Mouse (Mus musculus): ENCODE measurements around the gene Irf2. TPM values are rescaled to one million over a fixed set of nuclear protein-coding genes. Genes with fewer than 3 reads are reported as not detected.

The Irf2 gene
- polyA plus RNA-seq, 1 experiment from 2014 or later = 43.3 TPM

- Histone ChIP-seq H3K9ac (ENCODE audit: low read depth, low read length) (no peak overlapping the region), H3K36me3 (ENCODE audit: control insufficient read depth, insufficient read depth) (no peaks in the 10 kb centered on the region), H3K9me3 (ENCODE audit: control insufficient read depth) (no peaks in the 10 kb centered on the region), H3K4me2 (replicated peaks; ENCODE audit: low read depth) (no peak overlapping the region), H3K4me1 (replicated peaks; ENCODE audit: control insufficient read depth, insufficient read depth, low read length) (no peaks in the 10 kb centered on the region), H3K27ac (ENCODE audit: low read depth, low read length) (no peak overlapping the region), H3K4me3 (ENCODE audit: low read depth, low read length) (no peak overlapping the region), H3K27me3 (replicated peaks; ENCODE audit: control insufficient read depth, insufficient read depth, low read length) (no peaks in the 10 kb centered on the region)
- WGBS = 87% methylated on average over 5 of the region's 5 CpGs
- no peak for TF ChIP-seq CTCF (IDR thresholded peaks at IDR 0.05; ENCODE audit: low read depth)
- ATAC-seq = no peak
Observed at GRCm38 (mm10) chr8:46698162-46698561, 41.4 kb upstream of the Irf2 start.

- Histone ChIP-seq H3K36me3 (ENCODE audit: control insufficient read depth, insufficient read depth) (no peaks in the 10 kb centered on the region), H3K27me3 (replicated peaks; ENCODE audit: control insufficient read depth, insufficient read depth, low read length) (no peaks in the 10 kb centered on the region), H3K4me3 (ENCODE audit: low read depth, low read length) (no peak overlapping the region), H3K9ac (ENCODE audit: low read depth, low read length) (no peak overlapping the region), H3K4me2 (replicated peaks; ENCODE audit: low read depth) (no peak overlapping the region), H3K27ac (ENCODE audit: low read depth, low read length) (no peak overlapping the region), H3K9me3 (ENCODE audit: control insufficient read depth) (no peaks in the 10 kb centered on the region), H3K4me1 (replicated peaks; ENCODE audit: control insufficient read depth, insufficient read depth, low read length) (no peaks in the 10 kb centered on the region)
- 77% methylated on average over 2 of the region's 2 CpGs for WGBS
- ATAC-seq = no peak
- no peak for TF ChIP-seq CTCF (IDR thresholded peaks at IDR 0.05; ENCODE audit: low read depth)
Observed at GRCm38 (mm10) chr8:46705145-46705544, 34.4 kb upstream of the Irf2 start.

GRCm38 (mm10) chr8:46706730-46707129, 32.8 kb upstream of the Irf2 start:
- Histone ChIP-seq H3K4me2 (replicated peaks; ENCODE audit: low read depth) (no peak overlapping the region), H3K4me3 (ENCODE audit: low read depth, low read length) (no peak overlapping the region), H3K36me3 (ENCODE audit: control insufficient read depth, insufficient read depth) (no peaks in the 10 kb centered on the region), H3K9ac (ENCODE audit: low read depth, low read length) (no peak overlapping the region), H3K27ac (ENCODE audit: low read depth, low read length) (no peak overlapping the region), H3K9me3 (ENCODE audit: control insufficient read depth) (no peaks in the 10 kb centered on the region), H3K27me3 (replicated peaks; ENCODE audit: control insufficient read depth, insufficient read depth, low read length) (no peaks in the 10 kb centered on the region), H3K4me1 (replicated peaks; ENCODE audit: control insufficient read depth, insufficient read depth, low read length) (no peaks in the 10 kb centered on the region)
- 69% methylated on average over 5 of the region's 5 CpGs for WGBS
- no peak for TF ChIP-seq CTCF (IDR thresholded peaks at IDR 0.05; ENCODE audit: low read depth)
- ATAC-seq = no peak

DNA sequence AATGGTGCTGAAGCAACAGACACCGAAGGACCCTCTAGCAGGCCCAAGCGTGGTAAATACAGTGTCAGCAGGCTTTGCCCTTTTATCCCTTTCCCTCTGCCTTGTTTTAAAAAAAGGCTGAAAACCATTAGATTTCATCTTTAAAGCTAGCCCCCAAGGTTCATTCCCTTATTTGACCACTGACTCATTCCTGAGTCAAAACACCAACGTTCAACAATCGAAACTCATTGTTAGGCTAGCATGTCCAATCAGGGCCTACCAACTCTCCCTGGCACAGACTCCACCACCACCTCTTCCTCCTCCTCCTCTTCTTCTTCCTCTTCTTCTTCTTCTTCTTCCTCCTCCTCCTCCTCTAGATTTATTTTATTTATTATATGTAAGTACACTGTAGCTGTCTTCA, 30.2 kb upstream of the Irf2 start:
- Histone ChIP-seq H3K4me2 (replicated peaks; ENCODE audit: low read depth) (no peak overlapping the region), H3K36me3 (ENCODE audit: control insufficient read depth, insufficient read depth) (no peaks in the 10 kb centered on the region), H3K9me3 (ENCODE audit: control insufficient read depth) (no peaks in the 10 kb centered on the region), H3K27me3 (replicated peaks; ENCODE audit: control insufficient read depth, insufficient read depth, low read length) (no peaks in the 10 kb centered on the region), H3K9ac (ENCODE audit: low read depth, low read length) (no peak overlapping the region), H3K27ac (ENCODE audit: low read depth, low read length) (no peak overlapping the region), H3K4me3 (ENCODE audit: low read depth, low read length) (no peak overlapping the region), H3K4me1 (replicated peaks; ENCODE audit: control insufficient read depth, insufficient read depth, low read length) (peaks cover 5% of the 10 kb centered on the region; the same call in 1 of the 2 replicates)
- ATAC-seq = no peak
- no peak for TF ChIP-seq CTCF (IDR thresholded peaks at IDR 0.05; ENCODE audit: low read depth)
- 87% methylated on average over 4 of the region's 4 CpGs for WGBS

- Histone ChIP-seq H3K4me3 (ENCODE audit: low read depth, low read length) (no peak overlapping the region), H3K36me3 (ENCODE audit: control insufficient read depth, insufficient read depth) (no peaks in the 10 kb centered on the region), H3K4me2 (replicated peaks; ENCODE audit: low read depth) (no peak overlapping the region), H3K9ac (ENCODE audit: low read depth, low read length) (no peak overlapping the region), H3K4me1 (replicated peaks; ENCODE audit: control insufficient read depth, insufficient read depth, low read length) (peaks cover 5% of the 10 kb centered on the region; the same call in 1 of the 2 replicates), H3K27me3 (replicated peaks; ENCODE audit: control insufficient read depth, insufficient read depth, low read length) (no peaks in the 10 kb centered on the region), H3K9me3 (ENCODE audit: control insufficient read depth) (no peaks in the 10 kb centered on the region), H3K27ac (ENCODE audit: low read depth, low read length) (no peak overlapping the region)
- no peak for ATAC-seq
- TF ChIP-seq CTCF (IDR thresholded peaks at IDR 0.05; ENCODE audit: low read depth) = no peak
- WGBS = 91% methylated on average over 8 of the region's 8 CpGs
Observed at GRCm38 (mm10) chr8:46710289-46710688, 29.2 kb upstream of the Irf2 start.

- no peak overlapping the region for H3K4me2 ChIP-seq (replicated peaks; ENCODE audit: low read depth)
- no peaks in the 10 kb centered on the region for H3K36me3 ChIP-seq (ENCODE audit: control insufficient read depth, insufficient read depth)
- no peak overlapping the region for H3K4me3 ChIP-seq (ENCODE audit: low read depth, low read length)
- no peaks in the 10 kb centered on the region for H3K27me3 ChIP-seq (replicated peaks; ENCODE audit: control insufficient read depth, insufficient read depth, low read length)
- H3K27ac ChIP-seq (ENCODE audit: low read depth, low read length) = no peak overlapping the region
- H3K9me3 ChIP-seq (ENCODE audit: control insufficient read depth) = no peaks in the 10 kb centered on the region
- H3K9ac ChIP-seq (ENCODE audit: low read depth, low read length) = no peak overlapping the region
- peaks cover 5% of the 10 kb centered on the region; the same call in 1 of the 2 replicates for H3K4me1 ChIP-seq (replicated peaks; ENCODE audit: control insufficient read depth, insufficient read depth, low read length)
- TF ChIP-seq CTCF (IDR thresholded peaks at IDR 0.05; ENCODE audit: low read depth) = no peak
- WGBS = 68% methylated on average over 2 of the region's 2 CpGs
- no peak for ATAC-seq
Observed at GRCm38 (mm10) chr8:46711496-46711895, 28.0 kb upstream of the Irf2 start.

DNA sequence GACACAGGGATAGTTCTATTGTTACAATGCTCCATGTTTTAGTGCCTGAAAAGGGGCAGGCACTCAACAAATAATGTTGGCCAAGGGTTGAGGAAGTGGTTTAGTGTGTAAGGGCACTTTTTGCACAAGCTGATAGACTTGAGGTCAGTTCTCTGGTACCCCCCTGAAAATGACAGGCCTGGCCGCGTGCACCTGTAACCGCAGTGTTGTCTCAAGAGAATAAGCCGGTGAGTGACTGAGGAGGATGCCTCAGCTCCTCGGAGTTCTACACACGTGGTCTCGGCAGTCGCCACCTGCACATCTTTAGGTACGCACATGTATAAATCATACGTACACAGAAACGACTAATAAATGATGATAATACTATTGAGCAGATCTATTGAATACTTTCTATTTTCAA, 26.4 kb upstream of the Irf2 start:
- TF ChIP-seq CTCF (IDR thresholded peaks at IDR 0.05; ENCODE audit: low read depth) = no peak
- no peak overlapping the region for H3K27ac ChIP-seq (ENCODE audit: low read depth, low read length)
- no peaks in the 10 kb centered on the region for H3K27me3 ChIP-seq (replicated peaks; ENCODE audit: control insufficient read depth, insufficient read depth, low read length)
- no peak for ATAC-seq
- no peaks in the 10 kb centered on the region for H3K9me3 ChIP-seq (ENCODE audit: control insufficient read depth)
- no peaks in the 10 kb centered on the region for H3K36me3 ChIP-seq (ENCODE audit: control insufficient read depth, insufficient read depth)
- peaks cover 5% of the 10 kb centered on the region; the same call in 1 of the 2 replicates for H3K4me1 ChIP-seq (replicated peaks; ENCODE audit: control insufficient read depth, insufficient read depth, low read length)
- no peak overlapping the region for H3K9ac ChIP-seq (ENCODE audit: low read depth, low read length)
- H3K4me2 ChIP-seq (replicated peaks; ENCODE audit: low read depth) = no peak overlapping the region
- no peak overlapping the region for H3K4me3 ChIP-seq (ENCODE audit: low read depth, low read length)
- WGBS = 82% methylated on average over 11 of the region's 11 CpGs
